Mouse (Mus musculus): ENCODE measurements around the gene Olfr341.

The Olfr341 gene

DNA sequence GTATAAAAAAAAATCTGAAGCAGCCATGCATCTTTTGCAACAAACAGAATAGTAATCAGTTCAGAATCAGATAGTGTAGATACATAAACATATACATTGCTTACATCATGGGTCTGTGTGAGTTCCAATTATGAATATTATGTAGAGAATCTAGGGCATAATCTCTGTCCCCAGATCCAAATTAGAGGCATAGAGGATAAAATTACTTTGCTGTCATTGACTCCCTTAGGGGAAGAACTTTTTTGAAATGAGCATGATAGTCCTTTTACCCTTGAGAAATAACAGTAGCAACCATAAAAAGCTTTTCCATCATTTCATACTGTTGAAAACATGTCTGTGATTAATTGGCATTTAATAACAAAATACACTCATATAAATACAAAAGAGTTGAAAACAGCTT, at the start of gene Olfr341:
Gene Olfr341 (minus strand): TSS at position 101 of the 400 bp plus-strand sequence.
- DNase-seq = no peak

GRCm38 (mm10) chr2:36524698-36525097, 42.4 kb upstream of the Olfr341 start, which contains the start of gene Olfr342:
Gene Olfr342, plus strand, starts transcription at chr2:36524998.
- no peak for DNase-seq

DNA sequence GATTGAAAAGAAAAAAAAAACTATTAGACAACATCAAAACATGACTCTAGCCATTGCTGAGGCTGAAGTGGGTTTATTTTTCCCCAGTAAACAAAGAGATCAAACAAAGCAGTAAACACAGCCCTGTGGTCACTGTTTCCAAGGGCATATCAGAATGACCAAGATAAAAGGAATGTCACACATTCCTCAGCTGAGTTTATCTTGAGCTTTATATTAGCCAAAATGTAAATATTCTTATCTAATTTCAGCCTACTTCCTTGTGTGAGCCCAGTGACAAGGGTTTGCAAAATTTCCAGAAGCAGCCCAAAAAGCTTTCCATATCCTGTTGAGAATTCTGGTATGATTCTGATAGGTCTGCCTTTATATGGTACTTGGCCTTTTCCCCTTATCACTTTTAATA, 8.6 kb downstream of the Olfr341 start:
- no peak for DNase-seq

DNA sequence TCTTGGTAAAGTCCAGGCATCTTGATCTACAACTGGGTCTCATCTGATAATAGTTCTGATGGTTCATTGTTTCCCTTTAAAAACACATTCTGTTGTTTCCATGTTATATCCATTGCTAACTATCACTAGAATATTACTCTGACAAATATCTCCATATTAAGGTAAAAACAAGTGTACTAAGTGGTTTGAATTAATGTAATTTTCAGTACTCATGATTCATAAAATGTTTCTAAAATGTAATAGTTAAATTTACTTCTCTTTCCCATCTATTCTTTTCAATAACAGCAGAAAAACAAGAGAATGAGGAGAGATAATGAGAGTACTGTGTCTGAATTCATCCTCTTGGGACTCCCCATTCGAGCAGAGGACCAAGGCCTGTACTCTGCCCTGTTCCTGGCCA, 30.0 kb downstream of the Olfr341 start, which contains the start of gene Olfr340:
Gene Olfr340 (plus strand): TSS at position 301 of the 400 bp plus-strand sequence.
- DNase-seq = no peak
